Mouse (Mus musculus) embryonic fibroblast, embryonic 13.5 days (primary cell): ENCODE results near the gene Igf1r.

Experiments used
- CTCF ChIP-seq: IDR thresholded peaks from 2 replicates; pipeline ENCODE4 v1.5.1; 2011; ENCODE audit warnings: mild to moderate bottlenecking, control low read depth, low read length, moderate library complexity, borderline replicate concordance; ENCODE audit not compliant: insufficient read depth
- POLR2A ChIP-seq: IDR thresholded peaks from 2 replicates; pipeline ENCODE4 v1.6.1; 2011; ENCODE audit warnings: low read depth, mild to moderate bottlenecking, control low read depth, low read length, moderate library complexity

- no peak for TF ChIP-seq CTCF
- no peak for TF ChIP-seq POLR2A
Observed at GRCm38 (mm10) chr7:68103178-68103530, 150.5 kb downstream of the Igf1r start.
